Mouse (Mus musculus): ENCODE measurements around the gene Gsta4. TPM values are rescaled to one million over a fixed set of nuclear protein-coding genes. Genes with fewer than 3 reads are reported as not detected.
"Not testable (repeated sequence)": the region's sequence is repeated elsewhere in the genome, so short reads cannot be mapped to it uniquely, and the experiment has no call there.

The Gsta4 gene
- polyA plus RNA-seq, 1 experiment from 2014 or later: 106 TPM

DNA sequence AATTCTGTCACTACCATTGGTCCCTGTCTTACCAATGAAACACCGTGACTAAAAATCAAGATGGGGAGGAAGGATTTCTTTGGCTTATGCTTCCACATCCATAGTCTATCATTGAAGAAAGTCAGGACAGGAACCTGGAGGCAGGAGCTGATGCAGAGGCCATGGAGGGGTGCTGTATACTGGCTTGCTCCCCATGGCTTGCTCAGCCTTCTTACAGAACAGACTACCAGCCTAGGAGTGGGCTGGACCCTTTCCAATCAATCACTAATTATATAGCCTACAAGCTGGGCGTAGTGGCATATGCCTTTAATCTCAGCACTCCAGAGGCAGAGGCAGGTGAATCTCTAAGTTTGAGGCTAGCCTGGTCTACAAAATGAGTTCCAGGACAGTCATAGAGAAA lies 28.2 kb downstream of the Gsta4 start:
- Histone ChIP-seq H3K4me3 (replicated peaks) (no peak overlapping the region), H3K9me3 (replicated peaks) (no peaks in the 10 kb centered on the region), H3K27me3 (no peaks in the 10 kb centered on the region), H3K4me2 (replicated peaks) (no peak overlapping the region), H3K9ac (no peak overlapping the region), H3K36me3 (0 out of 2 replicates have a peak, but pooled peaks cover 1% of the 10 kb centered on the region), H3K27ac (replicated peaks) (no peak overlapping the region), H3K4me1 (peaks cover 11% of the 10 kb centered on the region; the same call in 1 of the 2 replicates)
- ATAC-seq (ENCODE audit: insufficient number of reproducible peaks, low FRiP score, low TSS enrichment, low read depth): no peak
- WGBS: 93% methylated on average over 2 of the region's 2 CpGs

DNA sequence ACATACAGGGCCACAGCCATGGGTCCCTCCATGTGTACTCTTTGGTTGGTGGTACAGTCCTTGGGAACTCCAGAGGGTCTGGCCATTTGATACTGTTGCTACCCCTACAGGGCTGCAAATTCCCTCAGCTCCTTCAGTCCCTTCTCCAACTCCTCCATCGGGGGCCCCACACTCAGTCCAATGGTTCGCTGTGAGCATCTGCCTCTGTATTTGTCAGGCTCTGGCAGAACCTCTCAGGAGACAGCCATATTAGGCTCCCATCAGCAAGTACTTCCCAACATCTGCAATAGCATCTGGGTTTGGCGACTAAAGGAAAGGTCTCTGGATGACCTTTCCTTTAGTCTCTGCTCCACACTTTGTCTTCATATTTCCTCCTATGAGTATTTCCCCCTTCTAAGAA lies 28.9 kb downstream of the Gsta4 start:
- WGBS: 94% methylated on average over 3 of the region's 3 CpGs
- H3K27ac ChIP-seq (replicated peaks): no peak overlapping the region
- peaks cover 11% of the 10 kb centered on the region; the same call in 1 of the 2 replicates for H3K4me1 ChIP-seq
- H3K4me2 ChIP-seq (replicated peaks): no peak overlapping the region
- no peaks in the 10 kb centered on the region for H3K36me3 ChIP-seq
- H3K27me3 ChIP-seq: no peaks in the 10 kb centered on the region
- H3K4me3 ChIP-seq (replicated peaks): no peak overlapping the region
- no peak for ATAC-seq (ENCODE audit: insufficient number of reproducible peaks, low FRiP score, low TSS enrichment, low read depth)
- no peaks in the 10 kb centered on the region for H3K9me3 ChIP-seq (replicated peaks)
- no peak overlapping the region for H3K9ac ChIP-seq

DNA sequence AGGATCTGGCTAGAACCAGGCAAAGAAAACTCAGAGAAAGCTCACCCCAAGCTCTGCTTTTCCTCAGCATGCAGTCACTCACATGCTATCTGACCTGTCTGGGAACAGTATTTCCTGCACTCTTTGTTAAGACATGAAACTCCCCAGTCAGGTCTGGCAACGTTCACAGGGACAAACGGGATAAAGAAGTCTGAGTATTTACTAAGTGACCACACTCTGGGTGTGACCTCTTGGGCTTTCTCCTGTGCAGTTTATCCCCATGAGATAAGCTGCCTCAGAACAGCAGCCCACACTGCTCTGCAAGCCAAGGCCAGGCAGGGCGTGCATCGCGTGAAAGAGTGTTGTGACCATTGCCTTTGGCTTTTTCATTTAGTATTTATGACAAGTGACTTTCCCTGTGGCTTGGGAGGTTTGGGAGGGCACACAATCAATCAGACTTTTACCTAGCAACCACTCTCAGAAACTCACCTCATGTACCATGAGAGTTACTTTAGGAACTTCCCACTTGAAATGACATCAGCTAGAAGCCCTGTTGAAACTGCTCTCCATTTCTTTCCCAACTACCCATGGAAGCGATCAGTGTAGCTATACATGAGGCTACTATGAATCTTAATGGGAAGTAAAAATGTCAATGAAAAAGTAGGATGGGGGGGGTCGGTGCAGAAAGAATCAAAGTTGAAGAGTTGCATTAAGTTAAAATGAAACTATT lies 29.9 kb downstream of the Gsta4 start:
- Histone ChIP-seq H3K4me1 (peaks cover 11% of the 10 kb centered on the region; the same call in 1 of the 2 replicates), H3K27ac (replicated peaks) (no peak overlapping the region), H3K27me3 (no peaks in the 10 kb centered on the region), H3K36me3 (no peaks in the 10 kb centered on the region), H3K4me3 (replicated peaks) (no peak overlapping the region), H3K4me2 (replicated peaks) (no peak overlapping the region), H3K9ac (no peak overlapping the region), H3K9me3 (replicated peaks) (no peaks in the 10 kb centered on the region)
- ATAC-seq (ENCODE audit: insufficient number of reproducible peaks, low FRiP score, low TSS enrichment, low read depth): no peak
- WGBS: 71% methylated on average over 7 of the region's 7 CpGs

DNA sequence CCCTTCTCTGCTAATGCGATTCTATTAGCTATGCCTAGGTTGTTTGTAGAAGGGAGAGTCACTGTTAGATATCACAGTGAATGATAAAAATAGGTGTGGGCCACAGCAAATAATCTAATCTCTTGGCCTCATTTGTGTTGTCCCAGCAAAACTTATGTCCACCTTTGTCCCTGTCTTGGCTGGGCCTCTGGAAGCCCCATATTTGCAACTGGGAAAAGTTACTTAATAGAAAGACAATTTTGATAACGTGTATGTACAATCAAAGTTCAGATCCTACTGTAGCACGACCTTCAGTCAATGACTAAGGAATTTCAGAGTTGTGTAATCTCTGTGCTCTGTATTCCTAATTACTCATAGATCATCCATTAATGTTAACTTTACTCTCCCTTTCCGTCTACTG lies 34.5 kb downstream of the Gsta4 start:
- ATAC-seq (ENCODE audit: insufficient number of reproducible peaks, low FRiP score, low TSS enrichment, low read depth): no peak
- no peaks in the 10 kb centered on the region for H3K27me3 ChIP-seq
- no peak overlapping the region for H3K27ac ChIP-seq (replicated peaks)
- H3K9ac ChIP-seq: no peak overlapping the region
- no peaks in the 10 kb centered on the region for H3K4me1 ChIP-seq
- 75% methylated on average over 4 of the region's 4 CpGs for WGBS
- no peak overlapping the region for H3K4me3 ChIP-seq (replicated peaks)
- H3K36me3 ChIP-seq: no peaks in the 10 kb centered on the region
- no peak overlapping the region for H3K4me2 ChIP-seq (replicated peaks)
- no peaks in the 10 kb centered on the region for H3K9me3 ChIP-seq (replicated peaks)

DNA sequence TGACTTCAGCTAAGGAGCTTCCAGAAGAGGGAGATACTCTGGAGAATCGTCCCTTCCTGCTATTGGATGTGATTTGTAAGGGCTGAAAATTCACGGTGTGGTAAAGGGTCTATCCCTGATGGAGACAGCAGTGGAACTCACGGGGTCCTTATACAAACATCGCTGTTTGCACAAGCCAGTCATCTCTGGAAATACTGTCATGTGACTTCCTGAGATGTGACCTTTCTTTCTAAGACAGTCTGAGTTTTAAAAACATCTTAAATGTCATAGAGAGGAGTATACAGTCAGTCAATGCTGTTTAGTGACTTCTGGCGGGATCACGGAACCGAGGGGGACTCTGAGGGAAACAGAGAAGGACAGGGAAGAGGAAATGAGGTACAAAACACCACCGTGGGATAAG lies 40.0 kb downstream of the Gsta4 start:
- Histone ChIP-seq H3K4me3 (replicated peaks) (no peak overlapping the region), H3K27ac (replicated peaks) (no peak overlapping the region), H3K4me1 (no peaks in the 10 kb centered on the region), H3K4me2 (replicated peaks) (no peak overlapping the region), H3K9me3 (replicated peaks) (no peaks in the 10 kb centered on the region), H3K36me3 (no peaks in the 10 kb centered on the region), H3K9ac (no peak overlapping the region), H3K27me3 (no peaks in the 10 kb centered on the region)
- no peak for ATAC-seq (ENCODE audit: insufficient number of reproducible peaks, low FRiP score, low TSS enrichment, low read depth)
- 64% methylated on average over 8 of the region's 8 CpGs for WGBS

DNA sequence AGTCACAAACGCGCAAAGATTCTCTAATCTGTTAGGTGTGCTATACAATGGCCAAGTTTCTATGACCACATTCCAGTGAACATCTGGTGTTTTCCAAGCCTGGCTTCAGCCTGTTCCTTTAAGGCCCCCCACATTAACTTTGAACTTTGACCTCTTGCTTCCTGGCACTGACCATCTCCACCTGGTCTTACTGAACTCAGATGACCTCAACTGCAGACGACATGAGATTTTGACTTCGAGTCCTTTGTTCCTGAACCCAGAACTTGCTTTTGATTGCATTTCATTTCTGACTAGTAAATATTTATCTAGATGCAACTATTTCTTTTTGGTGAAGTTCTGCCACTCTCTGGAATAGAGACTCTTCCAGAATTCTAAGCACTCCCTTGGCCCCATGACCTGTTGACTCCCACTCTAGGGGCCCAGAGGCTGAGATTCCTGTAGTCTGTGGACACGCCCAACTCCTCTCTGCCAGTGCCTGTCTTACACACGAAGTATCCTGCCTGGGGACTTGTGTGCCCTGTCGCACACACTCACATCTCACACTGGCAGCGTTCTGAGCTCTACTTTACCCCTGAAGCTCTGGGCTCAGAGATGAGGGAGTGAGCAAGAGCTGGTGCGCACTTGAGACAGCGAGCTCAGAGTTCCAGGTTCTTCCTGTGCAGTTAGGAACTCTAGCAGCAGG lies 40.8 kb downstream of the Gsta4 start:
- Histone ChIP-seq H3K4me1 (no peaks in the 10 kb centered on the region), H3K9me3 (replicated peaks) (no peaks in the 10 kb centered on the region), H3K9ac (no peak overlapping the region), H3K27ac (replicated peaks) (no peak overlapping the region), H3K4me3 (replicated peaks) (no peak overlapping the region), H3K36me3 (no peaks in the 10 kb centered on the region), H3K4me2 (replicated peaks) (no peak overlapping the region), H3K27me3 (no peaks in the 10 kb centered on the region)
- ATAC-seq (ENCODE audit: insufficient number of reproducible peaks, low FRiP score, low TSS enrichment, low read depth): no peak
- 47% methylated on average over 10 of the region's 10 CpGs for WGBS

DNA sequence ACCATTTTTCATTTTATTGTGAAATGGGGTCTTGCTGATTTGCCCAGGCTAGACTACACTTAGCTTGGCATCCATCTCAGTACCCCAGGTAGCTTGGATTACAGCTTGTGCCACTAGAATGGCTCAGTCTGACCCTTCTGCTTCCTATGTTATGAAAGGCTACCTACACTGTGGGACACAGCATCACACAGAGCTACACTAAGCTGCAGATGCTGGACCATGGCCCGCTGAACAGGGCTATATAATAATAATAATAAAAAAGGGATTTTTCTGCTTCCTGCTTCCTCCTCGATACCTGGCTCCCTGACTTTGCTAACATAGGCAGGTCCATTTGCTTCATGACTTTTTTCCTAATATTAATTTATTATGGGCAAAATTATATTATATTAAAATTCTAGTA lies 41.8 kb downstream of the Gsta4 start:
- no peaks in the 10 kb centered on the region for H3K27me3 ChIP-seq
- H3K4me1 ChIP-seq: no peaks in the 10 kb centered on the region
- no peaks in the 10 kb centered on the region for H3K36me3 ChIP-seq
- 91% methylated on average over 2 of the region's 2 CpGs for WGBS
- no peak overlapping the region for H3K4me2 ChIP-seq (replicated peaks)
- ATAC-seq (ENCODE audit: insufficient number of reproducible peaks, low FRiP score, low TSS enrichment, low read depth): no peak
- no peak overlapping the region for H3K4me3 ChIP-seq (replicated peaks)
- no peaks in the 10 kb centered on the region for H3K9me3 ChIP-seq (replicated peaks)
- no peak overlapping the region for H3K27ac ChIP-seq (replicated peaks)
- H3K9ac ChIP-seq: no peak overlapping the region

DNA sequence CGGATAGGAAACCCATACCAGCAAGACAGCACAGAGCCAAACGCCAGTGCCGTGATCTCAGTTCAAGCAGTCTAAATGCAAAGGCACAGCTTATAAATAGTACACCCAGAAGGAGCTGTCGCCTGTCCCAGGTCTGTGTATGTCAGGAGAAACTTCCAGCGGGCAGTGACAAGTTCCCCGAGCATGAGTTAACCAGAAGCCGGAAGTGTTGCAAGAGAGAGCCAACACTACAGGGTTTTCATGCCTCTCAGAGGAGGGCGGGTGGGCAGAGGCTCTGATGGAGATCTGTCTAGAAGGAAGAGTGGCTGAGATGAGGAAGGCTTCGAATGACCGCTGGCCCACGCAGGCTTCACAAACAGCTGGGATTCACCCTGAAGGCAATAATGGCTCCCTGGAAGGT lies 42.7 kb downstream of the Gsta4 start:
- no peak overlapping the region for H3K4me3 ChIP-seq (replicated peaks)
- 68% methylated on average over 11 of the region's 11 CpGs for WGBS

DNA sequence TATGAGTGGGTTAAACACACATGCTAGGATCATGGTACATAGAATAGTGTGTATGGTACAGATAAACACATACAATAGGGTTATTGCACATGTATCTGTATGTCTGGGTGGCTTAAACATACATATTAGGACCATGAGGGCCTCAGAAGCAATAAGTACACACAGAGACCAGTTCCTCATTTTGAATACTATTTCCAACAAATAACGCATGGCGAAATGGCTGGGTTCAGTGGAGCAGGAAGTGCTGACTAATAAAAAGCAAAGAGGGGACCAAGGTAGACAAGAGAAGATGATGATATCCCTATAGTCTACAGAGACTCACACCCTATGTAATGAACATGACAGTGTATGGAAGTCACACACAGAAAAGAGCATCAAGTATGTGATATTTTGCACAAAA lies 45.5 kb downstream of the Gsta4 start:
- Histone ChIP-seq H3K9me3 (replicated peaks) (no peaks in the 10 kb centered on the region), H3K36me3 (no peaks in the 10 kb centered on the region), H3K4me3 (replicated peaks) (no peak overlapping the region), H3K4me2 (replicated peaks) (no peak overlapping the region), H3K27me3 (no peaks in the 10 kb centered on the region), H3K4me1 (no peaks in the 10 kb centered on the region), H3K9ac (no peak overlapping the region), H3K27ac (replicated peaks) (no peak overlapping the region)
- no peak for ATAC-seq (ENCODE audit: insufficient number of reproducible peaks, low FRiP score, low TSS enrichment, low read depth)
- 87% methylated on average over 2 of the region's 2 CpGs for WGBS

More for the DNA sequence above, 42.7 kb downstream of the Gsta4 start:
- H3K27ac ChIP-seq (replicated peaks): no peak overlapping the region
- no peaks in the 10 kb centered on the region for H3K27me3 ChIP-seq
- H3K9ac ChIP-seq: no peak overlapping the region
- no peaks in the 10 kb centered on the region for H3K36me3 ChIP-seq
- no peaks in the 10 kb centered on the region for H3K9me3 ChIP-seq (replicated peaks)
- ATAC-seq (ENCODE audit: insufficient number of reproducible peaks, low FRiP score, low TSS enrichment, low read depth): no peak
- no peak overlapping the region for H3K4me2 ChIP-seq (replicated peaks)
- H3K4me1 ChIP-seq: no peaks in the 10 kb centered on the region

DNA sequence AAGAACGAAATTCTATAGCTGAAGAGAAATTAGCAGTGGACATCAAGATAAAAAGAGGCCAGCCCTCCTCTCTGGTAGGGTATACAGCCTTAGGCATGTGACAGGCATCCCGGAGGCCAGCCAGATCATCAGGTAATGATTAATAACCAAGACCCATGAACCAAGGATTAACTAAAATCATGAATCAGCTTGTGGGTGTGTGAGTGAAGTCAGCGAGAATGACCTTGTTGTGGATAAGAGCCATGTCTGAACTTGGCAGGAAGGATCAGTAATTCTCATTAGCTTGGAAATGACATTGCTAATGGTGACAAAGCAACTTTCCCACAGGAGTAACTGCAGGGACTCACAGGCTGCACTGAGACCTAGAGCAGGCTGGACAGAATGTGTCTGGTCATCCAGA lies 47.1 kb downstream of the Gsta4 start:
- not testable (repeated sequence) for H3K4me1 ChIP-seq; H3K9me3 ChIP-seq (replicated peaks); H3K27ac ChIP-seq (replicated peaks); H3K9ac ChIP-seq; H3K4me3 ChIP-seq (replicated peaks); H3K4me2 ChIP-seq (replicated peaks); H3K27me3 ChIP-seq; H3K36me3 ChIP-seq; ATAC-seq (ENCODE audit: insufficient number of reproducible peaks, low FRiP score, low TSS enrichment, low read depth)
- 24% methylated on average over 3 of the region's 3 CpGs for WGBS

DNA sequence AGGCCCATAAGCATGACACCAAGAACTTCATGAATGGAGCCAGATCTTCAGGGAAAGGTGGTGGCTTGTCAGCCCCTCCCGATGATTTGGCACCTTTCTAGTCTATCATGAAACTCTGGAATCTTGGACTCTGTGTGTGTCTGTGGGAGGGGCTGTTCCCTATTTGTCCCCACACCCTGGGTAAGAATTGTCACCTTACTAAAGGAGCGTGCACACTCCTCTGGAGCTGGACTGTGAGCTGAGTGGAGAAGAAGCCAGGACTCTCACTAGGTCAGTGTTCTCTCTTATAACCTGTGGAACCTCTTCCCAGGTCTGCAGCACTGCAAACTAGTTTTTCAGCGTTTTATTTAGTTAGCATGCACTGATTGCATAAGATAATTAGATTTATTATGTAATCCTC lies 47.9 kb downstream of the Gsta4 start, which contains the start of gene Gsta1:
TSS of gene Gsta1 (plus strand) at position 196 of the 400 bp plus-strand sequence.
- H3K4me1 ChIP-seq; H3K4me3 ChIP-seq (replicated peaks); H3K9ac ChIP-seq; H3K4me2 ChIP-seq (replicated peaks); H3K36me3 ChIP-seq; H3K27me3 ChIP-seq; ATAC-seq (ENCODE audit: insufficient number of reproducible peaks, low FRiP score, low TSS enrichment, low read depth); H3K27ac ChIP-seq (replicated peaks); H3K9me3 ChIP-seq (replicated peaks): not testable (repeated sequence)
- 80% methylated on average over 3 of the region's 3 CpGs for WGBS
